Mouse (Mus musculus): ENCODE data around the gene Ppa1. TPM values are rescaled to one million over a fixed set of nuclear protein-coding genes. Genes with fewer than 3 reads are reported as not detected.
A peak's percentile ranks its signal among the peaks of the same experiment; 100 is the strongest.

The Ppa1 gene
- polyA plus RNA-seq, 1 experiment, result 113 TPM

- DNase-seq (ENCODE audit: extremely low spot score in 1 of 2, low spot score in 1 of 2), result peak; percentile 96 to 99
Measured at GRCm38 (mm10) chr10:61694870-61695670, 46.7 kb downstream of the Ppa1 start, which contains the start of gene Tysnd1. Gene Tysnd1 (plus strand): TSS chr10:61695514.

- no peak for DNase-seq (ENCODE audit: extremely low spot score in 1 of 2, low spot score in 1 of 2)
Measured at GRCm38 (mm10) chr10:61695703-61696559, 47.6 kb downstream of the Ppa1 start.

- no peak for DNase-seq (ENCODE audit: extremely low spot score in 1 of 2, low spot score in 1 of 2)
Measured at GRCm38 (mm10) chr10:61696560-61696823, 48.1 kb downstream of the Ppa1 start.

GRCm38 (mm10) chr10:61697028-61697427, 48.7 kb downstream of the Ppa1 start:
- DNase-seq (ENCODE audit: extremely low spot score in 1 of 2, low spot score in 1 of 2), result no peak

GRCm38 (mm10) chr10:61704663-61705062, 56.3 kb downstream of the Ppa1 start:
- no peak for DNase-seq (ENCODE audit: extremely low spot score in 1 of 2, low spot score in 1 of 2)

- no peak for DNase-seq (ENCODE audit: extremely low spot score in 1 of 2, low spot score in 1 of 2)
Measured at GRCm38 (mm10) chr10:61706412-61707375, 58.3 kb downstream of the Ppa1 start.

- DNase-seq (ENCODE audit: extremely low spot score in 1 of 2, low spot score in 1 of 2), result no peak
Measured at GRCm38 (mm10) chr10:61713601-61714000, 65.2 kb downstream of the Ppa1 start.

GRCm38 (mm10) chr10:61714146-61714545, 65.8 kb downstream of the Ppa1 start:
- no peak for DNase-seq (ENCODE audit: extremely low spot score in 1 of 2, low spot score in 1 of 2)

- peak in 1 of 2 experiments; percentile 23 for DNase-seq (ENCODE audit: extremely low spot score in 1 of 2, low spot score in 1 of 2)
Measured at GRCm38 (mm10) chr10:61714771-61715461, 66.6 kb downstream of the Ppa1 start, which contains the start of gene Aifm2. Gene Aifm2 (plus strand): TSS chr10:61715263.

- DNase-seq (ENCODE audit: extremely low spot score in 1 of 2, low spot score in 1 of 2), result no peak
Measured at GRCm38 (mm10) chr10:61715462-61715837, 67.1 kb downstream of the Ppa1 start.

GRCm38 (mm10) chr10:61715996-61716864, 67.9 kb downstream of the Ppa1 start:
- no peak for DNase-seq (ENCODE audit: extremely low spot score in 1 of 2, low spot score in 1 of 2)

- no peak for DNase-seq (ENCODE audit: extremely low spot score in 1 of 2, low spot score in 1 of 2)
Measured at GRCm38 (mm10) chr10:61717406-61718296, 69.3 kb downstream of the Ppa1 start.

GRCm38 (mm10) chr10:61720331-61720730, 72.0 kb downstream of the Ppa1 start:
- no peak for DNase-seq (ENCODE audit: extremely low spot score in 1 of 2, low spot score in 1 of 2)

- no peak for DNase-seq (ENCODE audit: extremely low spot score in 1 of 2, low spot score in 1 of 2)
Measured at GRCm38 (mm10) chr10:61722215-61722614, 73.9 kb downstream of the Ppa1 start.

GRCm38 (mm10) chr10:61723271-61723670, 74.9 kb downstream of the Ppa1 start:
- DNase-seq (ENCODE audit: extremely low spot score in 1 of 2, low spot score in 1 of 2), result no peak
